30 mouse cellular contexts compared by ENCODE assay signal in the genomic region with DNA sequence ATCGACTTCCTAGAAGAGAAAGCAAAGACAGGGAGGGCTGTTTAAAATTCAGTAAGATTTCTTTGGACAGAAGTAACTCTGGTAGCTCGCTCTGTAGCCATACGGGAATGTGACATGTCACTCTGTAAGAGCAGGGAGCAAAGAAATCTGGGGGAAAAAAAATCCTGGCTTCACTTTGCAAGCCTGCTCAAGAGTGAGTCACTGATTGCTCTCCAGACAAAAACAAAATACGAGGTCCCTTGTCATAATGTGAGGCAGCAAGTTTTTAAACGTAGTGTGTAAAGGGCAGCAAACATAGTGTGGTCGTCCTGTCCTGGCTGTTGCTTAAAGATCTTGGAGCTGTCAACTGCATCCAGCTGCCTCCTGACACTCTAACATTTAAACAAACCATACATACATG.
DNase-seq lines count a peak whose midpoint lies in the region; ATAC-seq and TF ChIP-seq lines count a peak whose summit lies in the region.
"Had no signal": no experiment of that assay in that cellular context is flagged by ENCODE, and none has a peak within 500 bp of the region (broad histone marks: within the 10 kb centered on the region; RNA-seq: fewer than 3 reads in every experiment).

No protein-coding gene starts in this region.

- TF ChIP-seq CTCF in lung, embryonic 14.5 days (IDR thresholded peaks at IDR 0.05; ENCODE audit: low read depth): no peak

- H3K4me1 ChIP-seq in heart, embryonic 12.5 days (replicated peaks): no peaks in the 10 kb centered on the region
- no peaks in the 10 kb centered on the region for H3K4me1 ChIP-seq in lung, embryonic 14.5 days (ENCODE audit: insufficient read depth)
- H3K4me1 ChIP-seq: embryonic facial prominence, embryonic 15.5 days; heart, embryonic 15.5 days; intestine, embryonic 15.5 days had no signal

- H3K27me3 ChIP-seq in heart, embryonic 12.5 days (replicated peaks): no peaks in the 10 kb centered on the region
- no peaks in the 10 kb centered on the region for H3K27me3 ChIP-seq in lung, embryonic 14.5 days (ENCODE audit: insufficient read depth, low read length)
- H3K27me3 ChIP-seq: CH12.LX; embryonic facial prominence, embryonic 12.5 days; embryonic facial prominence, embryonic 15.5 days; forebrain, embryonic 15.5 days; heart, embryonic 15.5 days; hindbrain, embryonic 13.5 days; intestine, embryonic 15.5 days had no signal

- DNase-seq in adrenal gland, adult 2 months: peak; percentile 17
- DNase-seq in adrenal gland, postnatal 10 days: no peak
- DNase-seq in heart, postnatal 10 days: no peak
- DNase-seq in lung, embryonic 14.5 days: peak; percentile 24
- DNase-seq in lung, postnatal 25 days (ENCODE audit: low spot score): no peak
- DNase-seq in adipocyte (ENCODE audit: low spot score): peak; percentile 51
- DNase-seq in thymus, postnatal 0 days (ENCODE audit: low spot score): no peak
- DNase-seq: adrenal gland, postnatal 14 days; B cell, adult 2 months; cerebellum, adult 11 months; cerebellum, adult 2 months; cerebellum, adult 9-11 months; cerebellum, postnatal 25 days; gastrocnemius, adult 2 months; gastrocnemius, postnatal 25 days; heart, adult 2 months; heart, postnatal 36 days; kidney, adult 11 months had no signal

- no peak for ATAC-seq in heart, embryonic 12.5 days (ENCODE audit: insufficient number of reproducible peaks, low FRiP score)
- ATAC-seq in lung, embryonic 14.5 days (ENCODE audit: insufficient read depth): no peak
- ATAC-seq: forebrain, embryonic 15.5 days; hindbrain, embryonic 16.5 days; intestine, embryonic 15.5 days had no signal

- peak overlapping the region; percentile 44; the same call in 1 of the 2 replicates for H3K27ac ChIP-seq in heart, embryonic 12.5 days (ENCODE audit: poor library complexity, severe bottlenecking)
- H3K27ac ChIP-seq in lung, embryonic 14.5 days (ENCODE audit: low read depth): no peak overlapping the region
- H3K27ac ChIP-seq: embryonic facial prominence, embryonic 12.5 days; embryonic facial prominence, embryonic 15.5 days; forebrain, embryonic 15.5 days; gastrocnemius, adult 2 months; heart, adult 2 months; heart, embryonic 15.5 days; hindbrain, embryonic 10.5 days; hindbrain, embryonic 13.5 days; intestine, embryonic 15.5 days had no signal

- WGBS in heart, embryonic 12.5 days: 41% methylated on average over 6 of the region's 6 CpGs
- WGBS in lung, embryonic 14.5 days: 58% methylated on average over 6 of the region's 6 CpGs

- no peak overlapping the region for H3K4me3 ChIP-seq in heart, embryonic 12.5 days
- H3K4me3 ChIP-seq in lung, embryonic 14.5 days (ENCODE audit: low read depth, low read length): no peak overlapping the region
- H3K4me3 ChIP-seq: embryonic facial prominence, embryonic 12.5 days; embryonic facial prominence, embryonic 15.5 days; forebrain, embryonic 15.5 days; gastrocnemius, adult 2 months; heart, adult 2 months; heart, embryonic 15.5 days; hindbrain, embryonic 10.5 days; hindbrain, embryonic 13.5 days; intestine, embryonic 15.5 days had no signal

- H3K9me3 ChIP-seq in heart, embryonic 12.5 days (replicated peaks): no peaks in the 10 kb centered on the region
- no peaks in the 10 kb centered on the region for H3K9me3 ChIP-seq in lung, embryonic 14.5 days (ENCODE audit: low read depth, low read length)
- H3K9me3 ChIP-seq: embryonic facial prominence, embryonic 12.5 days; embryonic facial prominence, embryonic 15.5 days; forebrain, embryonic 15.5 days; heart, embryonic 15.5 days; hindbrain, embryonic 10.5 days; hindbrain, embryonic 13.5 days; intestine, embryonic 15.5 days had no signal

- no peak overlapping the region for H3K4me2 ChIP-seq in heart, embryonic 12.5 days
- H3K4me2 ChIP-seq in lung, embryonic 14.5 days: no peak overlapping the region
- H3K4me2 ChIP-seq: embryonic facial prominence, embryonic 12.5 days; embryonic facial prominence, embryonic 15.5 days; forebrain, embryonic 15.5 days; heart, embryonic 11.5 days; heart, embryonic 15.5 days; hindbrain, embryonic 13.5 days; intestine, embryonic 15.5 days had no signal

- H3K36me3 ChIP-seq in heart, embryonic 12.5 days: no peaks in the 10 kb centered on the region
- no peaks in the 10 kb centered on the region for H3K36me3 ChIP-seq in lung, embryonic 14.5 days (ENCODE audit: insufficient read depth)
- H3K36me3 ChIP-seq: embryonic facial prominence, embryonic 15.5 days; forebrain, embryonic 15.5 days; G1E; heart, embryonic 15.5 days; hindbrain, embryonic 13.5 days; intestine, embryonic 15.5 days had no signal

- intact Hi-C loops in heart, postnatal 10 days (cut with DNase I): no loop called here

- no peak overlapping the region for H3K9ac ChIP-seq in heart, embryonic 12.5 days
- H3K9ac ChIP-seq in lung, embryonic 14.5 days: no peak overlapping the region
- H3K9ac ChIP-seq: embryonic facial prominence, embryonic 12.5 days; embryonic facial prominence, embryonic 15.5 days; forebrain, embryonic 15.5 days; heart, embryonic 15.5 days; hindbrain, embryonic 13.5 days; intestine, embryonic 15.5 days had no signal

Comparison
In these comparisons a context has a peak if more than half of its experiments do, and no peak if none do; other contexts are left out.
1. DNase-seq: peak in adrenal gland, adult 2 months (single experiment), lung, embryonic 14.5 days (single experiment) and adipocyte (single experiment); none in adrenal gland, postnatal 10 days (single experiment), heart, postnatal 10 days (0 of 2), lung, postnatal 25 days (single experiment) and thymus, postnatal 0 days (single experiment).